Mouse (Mus musculus) lung, postnatal 25 days (tissue): ENCODE measurements around the gene Smoc1.

Experiments
- DNase-seq: peaks from one replicate; pipeline ENCODE4 v3.0.0; 2022; ENCODE audit warnings: low spot score

Gene Smoc1

DNA sequence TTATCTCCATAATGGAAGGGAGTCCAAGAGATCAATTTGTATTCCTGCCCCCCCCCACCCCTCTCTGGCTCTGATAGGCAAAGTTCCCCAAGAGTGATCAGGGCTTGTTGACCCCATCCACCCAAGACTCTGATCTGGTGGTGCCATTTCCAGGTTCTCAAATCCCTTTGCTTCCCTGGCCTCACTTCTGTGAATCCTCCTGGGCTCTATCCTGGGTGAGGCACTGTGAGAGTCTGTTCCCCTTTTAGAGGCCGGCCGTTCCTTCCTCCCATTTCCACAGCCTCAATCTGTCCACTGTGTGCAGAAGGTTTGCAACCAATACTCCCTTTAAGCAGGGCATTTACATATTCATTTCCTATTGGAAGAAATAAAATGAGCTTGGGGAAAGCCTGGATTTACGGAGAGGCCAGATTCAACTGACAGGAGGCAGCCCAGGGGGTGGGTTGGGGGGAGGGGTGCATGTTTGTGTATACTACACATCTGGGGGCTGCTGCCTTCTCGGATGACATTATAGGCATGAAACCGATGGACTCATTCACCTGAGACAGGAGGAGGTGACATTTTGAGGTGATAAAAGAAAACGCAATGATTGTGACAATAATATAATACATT is 199.5 kb downstream of the Smoc1 start:
- no peak for DNase-seq

DNA sequence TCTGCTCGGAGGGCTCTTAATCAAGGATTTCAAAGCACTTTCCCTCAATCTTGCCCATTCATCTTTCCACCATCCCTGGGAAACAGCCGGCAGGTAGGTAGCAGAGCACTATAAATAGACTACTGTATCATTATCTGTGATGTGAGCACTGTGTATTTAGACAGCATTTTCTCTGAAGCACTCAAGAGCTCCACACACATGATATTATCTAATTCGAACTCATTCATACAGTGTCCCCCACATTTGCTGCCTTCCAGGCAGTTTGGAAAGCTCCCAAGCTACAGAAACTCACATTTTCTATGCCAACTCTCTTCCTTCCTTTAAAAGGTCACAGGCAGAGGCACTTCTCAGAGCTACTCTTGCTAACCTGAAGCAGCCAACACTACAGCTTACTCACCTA is 200.0 kb downstream of the Smoc1 start:
- DNase-seq: no peak

- no peak for DNase-seq
Observed at GRCm38 (mm10) chr12:81227767-81228460, 201.3 kb downstream of the Smoc1 start.

GRCm38 (mm10) chr12:81233746-81234380 is 207.3 kb downstream of the Smoc1 start:
- no peak for DNase-seq

DNA sequence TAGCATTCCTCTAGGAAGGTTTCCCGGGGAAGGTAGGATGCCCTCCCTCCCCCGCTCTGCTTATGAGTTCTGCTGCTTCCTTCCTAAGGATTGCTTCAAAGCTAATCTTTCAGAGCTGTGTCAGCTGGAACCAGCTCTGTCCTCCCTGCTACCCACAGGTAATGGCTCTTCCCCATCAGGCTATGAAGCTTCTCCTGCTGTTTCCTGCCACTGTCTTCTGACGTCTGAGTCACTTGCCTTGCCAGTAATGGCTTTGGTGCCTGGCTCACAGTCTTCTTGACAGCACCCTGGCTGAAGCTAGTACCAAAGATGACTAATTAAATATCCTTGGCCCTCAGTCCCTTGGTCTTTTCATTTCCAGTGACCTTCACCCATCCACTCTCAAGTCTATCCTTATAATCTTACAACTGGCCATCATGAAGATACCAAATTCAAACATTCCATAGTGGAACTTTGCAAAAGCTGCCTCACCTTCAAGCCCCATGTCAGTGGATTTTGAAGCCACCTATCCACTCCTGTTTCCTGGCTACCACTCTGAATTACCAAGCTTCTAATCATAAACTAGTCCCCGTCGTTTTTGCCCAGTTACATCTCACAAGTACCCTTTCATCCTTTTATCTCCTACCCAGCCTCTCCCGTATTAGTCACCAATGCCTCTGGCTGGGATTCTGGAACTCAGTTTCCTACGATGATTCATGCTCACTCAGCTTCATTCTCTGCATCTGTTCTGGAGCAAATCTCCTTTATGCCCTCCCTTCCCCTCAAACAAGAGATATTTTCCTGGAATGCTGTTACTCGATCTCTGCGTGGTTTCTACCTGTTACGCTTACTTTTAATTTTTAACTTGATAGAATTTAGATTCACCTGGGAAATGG is 209.1 kb downstream of the Smoc1 start:
- DNase-seq: no peak
